Mouse (Mus musculus) right cerebral cortex, adult 18-20 months (tissue): Measurements from ENCODE around the gene Gnaq.

ENCODE experiments used
- DNase-seq: peaks from one replicate; pipeline ENCODE4 v3.0.0; 2022; ENCODE audit warnings: mixed read lengths

Gene Gnaq

GRCm38 (mm10) chr19:16204776-16205680, 72.4 kb downstream of the Gnaq start:
- peak; percentile 44 for DNase-seq

GRCm38 (mm10) chr19:16209616-16210015, 77.0 kb downstream of the Gnaq start:
- no peak for DNase-seq

DNA sequence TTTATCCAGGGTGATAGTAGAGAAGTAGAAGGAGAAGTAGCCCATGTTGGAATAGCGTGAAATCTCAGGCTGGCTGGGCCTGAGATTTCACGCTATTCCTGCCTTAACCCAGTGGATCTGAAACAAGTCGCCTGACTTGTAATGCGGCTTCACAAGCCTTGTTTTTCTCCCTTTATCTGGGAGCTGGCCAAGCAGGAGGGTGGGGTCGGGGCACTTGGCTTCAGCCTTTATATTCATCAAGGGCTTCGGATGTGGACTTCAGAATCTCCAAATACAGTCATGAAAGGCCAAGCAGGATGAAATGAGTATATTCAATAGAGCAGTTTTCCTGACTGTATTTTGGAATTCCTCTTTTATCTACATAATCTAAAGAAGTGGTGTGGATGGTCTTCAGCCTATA, 82.3 kb downstream of the Gnaq start:
- DNase-seq = no peak

- no peak for DNase-seq
These were observed 82.9 kb downstream of the Gnaq start for GRCm38 (mm10) chr19:16215430-16216016.

GRCm38 (mm10) chr19:16219978-16220377, 87.3 kb downstream of the Gnaq start:
- peak; percentile 25 for DNase-seq

- no peak for DNase-seq
These were observed 89.9 kb downstream of the Gnaq start for GRCm38 (mm10) chr19:16222526-16222925.

DNA sequence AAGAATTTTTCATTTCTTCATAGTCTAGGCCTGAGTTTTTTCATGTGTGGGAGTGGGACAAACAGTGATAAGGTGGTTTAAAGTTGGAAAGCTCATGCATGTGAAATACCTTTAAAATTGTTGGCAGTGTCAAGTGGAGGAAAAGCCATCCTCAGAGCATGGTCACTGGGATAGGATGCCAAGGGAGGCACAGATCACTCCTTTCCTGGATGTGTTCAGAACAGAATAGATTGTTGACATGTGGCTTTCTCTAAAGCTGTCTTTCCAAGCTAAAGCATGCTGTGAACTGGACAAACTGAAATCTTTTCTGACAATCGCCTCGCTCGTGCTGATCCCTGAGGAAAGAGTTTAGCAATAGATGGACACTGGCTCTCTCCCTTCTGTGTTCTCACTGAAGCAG, 90.5 kb downstream of the Gnaq start:
- DNase-seq = no peak

GRCm38 (mm10) chr19:16224831-16225230, 92.2 kb downstream of the Gnaq start:
- no peak for DNase-seq

GRCm38 (mm10) chr19:16231584-16231983, 99.0 kb downstream of the Gnaq start:
- DNase-seq = no peak

GRCm38 (mm10) chr19:16235594-16235993, 103.0 kb downstream of the Gnaq start:
- DNase-seq = no peak

DNA sequence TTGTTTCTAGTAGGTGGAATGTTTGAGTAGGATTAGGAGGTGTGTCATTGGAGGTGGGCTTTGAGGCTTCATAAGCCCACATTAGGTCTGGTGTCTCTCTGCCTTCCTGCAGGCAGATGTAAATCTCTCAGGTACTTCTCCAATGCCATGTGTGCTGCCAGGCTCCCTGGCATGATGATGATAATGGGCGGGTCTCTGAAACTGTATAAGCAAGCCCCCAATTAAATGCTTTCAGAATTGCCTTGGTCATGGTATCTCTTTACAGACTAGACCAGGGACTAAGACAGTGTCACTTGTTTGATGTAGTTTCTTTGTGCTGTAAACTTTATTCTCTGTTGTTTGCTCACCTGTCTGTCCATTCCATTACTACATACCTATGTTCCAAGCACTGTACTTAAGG, 104.4 kb downstream of the Gnaq start:
- DNase-seq = no peak

DNA sequence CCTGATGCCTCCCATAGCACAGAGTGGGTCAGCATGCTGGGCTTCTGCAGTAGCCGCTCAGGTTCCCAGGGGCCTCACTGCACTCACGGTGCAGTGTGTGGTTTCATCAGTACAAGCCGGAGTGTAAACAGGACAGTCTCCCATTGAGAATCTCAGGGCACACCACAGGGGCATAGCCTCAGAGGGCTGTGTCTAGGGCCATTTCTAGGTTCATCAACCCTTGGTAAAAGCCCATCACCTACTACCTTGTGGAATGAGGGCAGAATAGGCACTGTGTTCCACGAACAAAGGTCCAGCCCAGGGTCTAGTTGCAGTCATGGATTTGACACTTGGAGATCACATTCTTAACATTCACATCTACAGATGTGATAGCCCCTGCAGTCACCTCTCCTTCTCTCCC, 105.4 kb downstream of the Gnaq start:
- no peak for DNase-seq

- DNase-seq = no peak
These were observed 105.9 kb downstream of the Gnaq start for GRCm38 (mm10) chr19:16238512-16238911.

DNA sequence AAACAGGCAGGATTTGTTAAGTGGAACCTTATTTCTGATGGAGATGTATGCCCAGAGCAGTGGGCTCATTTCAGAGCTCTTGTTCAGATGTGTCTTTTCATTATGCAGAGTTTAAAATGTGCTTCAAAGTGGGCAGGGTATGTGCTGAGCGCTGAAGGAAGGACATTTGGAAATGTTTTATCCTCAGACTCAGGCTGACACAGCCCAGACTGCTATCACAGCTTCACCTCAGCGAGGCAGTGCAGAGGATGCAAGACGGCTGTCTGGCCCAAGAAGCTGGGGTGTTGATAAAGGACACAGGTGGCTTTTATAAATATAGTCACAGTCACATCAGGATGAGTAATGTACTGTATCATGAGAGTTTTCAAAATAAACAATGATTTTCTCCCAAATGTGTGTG, 110.1 kb downstream of the Gnaq start:
- no peak for DNase-seq

DNA sequence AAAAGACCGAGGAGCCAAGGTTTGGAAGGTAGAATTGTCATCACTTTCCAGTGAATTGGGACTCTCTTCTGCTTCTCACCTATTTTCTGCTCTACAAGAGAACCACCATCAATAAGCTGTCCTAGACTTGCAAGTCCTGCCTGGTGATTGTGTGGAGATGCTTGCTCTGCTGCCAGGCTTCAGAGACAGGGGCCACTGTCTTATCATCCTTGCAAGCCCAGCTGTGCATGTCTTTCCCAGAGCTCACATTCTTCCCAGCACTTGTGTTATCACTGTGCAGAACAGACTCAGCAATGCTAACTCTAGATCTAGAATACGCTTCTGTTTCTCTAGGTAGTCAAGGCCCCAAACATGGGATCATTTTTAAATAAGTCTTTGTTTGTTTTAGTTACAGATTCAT, 116.4 kb downstream of the Gnaq start:
- DNase-seq = no peak

DNA sequence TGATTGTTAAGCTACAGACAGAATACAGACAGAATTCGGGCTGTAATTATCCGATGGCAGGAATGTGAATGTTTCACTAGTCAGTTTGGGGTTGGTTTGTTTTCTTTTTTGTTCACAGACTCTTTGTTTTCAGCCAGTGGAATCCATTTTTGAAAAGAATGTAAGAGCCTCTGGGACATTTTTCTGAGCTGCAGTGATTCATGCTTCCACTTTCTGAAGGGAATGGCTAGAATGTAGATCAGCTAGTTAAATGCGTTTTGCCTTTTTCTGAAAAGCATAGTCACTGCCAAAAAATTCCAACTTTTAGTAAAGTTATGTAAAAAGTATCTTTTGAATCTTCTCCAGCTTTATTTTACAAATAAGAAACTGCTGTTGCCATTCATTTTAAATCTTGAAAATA, 118.3 kb downstream of the Gnaq start:
- no peak for DNase-seq

DNA sequence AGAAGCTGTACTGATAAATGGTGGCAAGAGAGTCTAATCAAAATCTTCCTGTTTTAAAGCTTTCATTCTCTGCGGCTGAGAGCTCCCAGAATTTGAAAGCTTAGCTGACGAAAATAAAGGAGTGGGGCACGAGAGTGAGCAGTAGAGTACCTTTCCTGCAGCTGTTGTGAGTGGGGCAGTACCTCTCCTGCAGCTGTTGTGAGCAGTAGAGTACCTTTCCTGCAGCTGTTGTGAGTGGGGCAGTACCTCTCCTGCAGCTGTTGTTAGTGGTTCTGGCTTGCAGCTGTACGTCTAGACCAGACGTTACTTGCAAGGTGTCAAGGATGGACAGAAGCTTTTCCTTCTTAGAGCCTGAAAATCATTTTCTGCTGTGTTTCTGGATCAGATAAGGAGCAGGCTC, 119.2 kb downstream of the Gnaq start:
- no peak for DNase-seq

- DNase-seq = no peak
These were observed 120.1 kb downstream of the Gnaq start for GRCm38 (mm10) chr19:16252696-16253095.

DNA sequence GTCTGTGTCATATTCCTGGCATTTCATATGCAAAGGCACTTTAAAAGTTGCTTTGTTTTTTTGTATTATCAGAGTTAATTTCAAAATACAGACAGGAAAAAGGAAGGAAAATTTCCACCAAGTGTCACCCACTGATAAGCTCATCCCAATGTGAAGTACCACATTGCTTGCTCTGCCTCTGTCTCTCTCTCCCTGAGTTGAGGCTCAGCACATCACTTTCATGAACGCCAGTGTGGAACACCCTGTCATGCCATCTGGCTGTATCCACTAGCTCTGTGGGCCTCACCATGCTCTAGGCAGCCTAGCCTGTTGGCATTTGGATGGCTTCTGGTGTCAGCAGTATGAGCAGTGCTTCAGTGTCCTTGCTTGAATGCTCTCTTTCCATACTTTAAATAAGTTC, 122.2 kb downstream of the Gnaq start:
- DNase-seq = no peak

DNA sequence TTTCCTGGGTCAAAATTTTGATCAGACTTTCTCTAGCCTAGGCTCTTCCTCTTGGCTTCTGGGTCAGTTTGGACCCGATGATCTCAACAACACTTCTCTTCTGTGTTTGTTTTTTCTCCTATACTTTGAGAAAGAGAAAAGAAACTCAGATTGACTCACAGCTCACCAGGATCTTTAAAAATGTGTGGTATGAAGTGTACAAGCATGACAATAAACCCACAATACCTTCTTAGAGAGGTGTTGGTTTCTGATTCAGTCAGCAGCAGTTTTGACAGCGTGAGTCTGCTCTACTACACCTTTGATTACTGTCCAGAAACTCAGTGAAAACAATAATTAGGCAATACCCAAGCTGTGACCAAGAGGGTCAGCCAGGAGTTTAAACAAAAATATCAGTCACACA, 122.7 kb downstream of the Gnaq start:
- no peak for DNase-seq

DNA sequence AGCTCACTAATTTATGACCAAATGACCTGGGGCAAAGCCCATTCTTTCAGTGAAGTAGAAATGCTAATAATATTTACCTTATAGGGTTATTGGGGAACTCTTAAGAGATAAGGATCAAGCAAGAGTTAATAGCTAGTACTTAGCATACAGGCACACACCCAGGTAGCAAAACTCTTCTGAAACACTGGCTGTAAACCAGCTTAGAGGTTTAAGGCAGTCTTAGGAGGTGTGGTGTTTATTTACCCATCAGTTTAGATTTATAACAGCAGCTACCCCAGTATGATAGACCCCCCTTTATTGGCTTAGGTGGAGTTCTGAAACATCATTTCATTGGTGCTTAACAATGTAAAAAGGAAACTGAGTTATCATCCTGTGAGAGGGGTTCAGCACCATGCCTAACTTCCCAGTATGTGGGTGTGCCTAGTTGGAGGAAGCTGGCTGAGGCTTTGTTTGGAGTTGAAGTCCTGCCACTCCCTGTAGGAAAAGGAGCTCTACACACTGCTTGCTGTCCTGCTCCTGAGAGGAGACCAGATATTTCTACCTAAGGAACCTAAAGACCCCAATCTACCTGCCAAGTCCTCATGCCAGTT, 126.2 kb downstream of the Gnaq start:
- DNase-seq = no peak

- DNase-seq = peak; percentile 39
These were observed 127.3 kb downstream of the Gnaq start for GRCm38 (mm10) chr19:16259786-16260434.

DNA sequence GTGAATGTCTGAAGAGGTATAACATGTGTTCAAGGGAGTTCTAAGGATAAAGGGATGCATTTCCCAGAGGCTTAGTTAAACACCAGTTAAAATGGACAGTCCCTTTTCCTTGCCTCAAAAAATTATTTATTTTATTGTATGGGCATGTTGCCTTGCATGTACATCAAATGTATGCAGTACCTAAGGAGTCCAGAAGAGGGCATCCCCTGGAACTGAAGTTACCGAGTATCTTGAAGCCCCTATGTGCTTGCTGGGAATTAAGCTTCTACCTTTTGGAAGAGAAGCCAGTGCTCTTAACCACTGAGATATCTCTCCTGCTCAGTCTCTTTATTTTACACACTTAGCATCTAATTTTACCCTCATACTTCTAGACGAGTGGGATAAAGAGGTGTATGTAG, 127.8 kb downstream of the Gnaq start:
- no peak for DNase-seq

GRCm38 (mm10) chr19:16260973-16261372, 128.3 kb downstream of the Gnaq start:
- no peak for DNase-seq
